Mouse (Mus musculus): Measurements from ENCODE around the gene Gpc1. TPM values are rescaled to one million over a fixed set of nuclear protein-coding genes. Genes with fewer than 3 reads are reported as not detected.

Gene Gpc1
- 64.0 and 66.1 TPM in 2 replicates for polyA plus RNA-seq (2014; fragmentation: Nextera tagmentation; extraction: Ambion mirVana)

DNA sequence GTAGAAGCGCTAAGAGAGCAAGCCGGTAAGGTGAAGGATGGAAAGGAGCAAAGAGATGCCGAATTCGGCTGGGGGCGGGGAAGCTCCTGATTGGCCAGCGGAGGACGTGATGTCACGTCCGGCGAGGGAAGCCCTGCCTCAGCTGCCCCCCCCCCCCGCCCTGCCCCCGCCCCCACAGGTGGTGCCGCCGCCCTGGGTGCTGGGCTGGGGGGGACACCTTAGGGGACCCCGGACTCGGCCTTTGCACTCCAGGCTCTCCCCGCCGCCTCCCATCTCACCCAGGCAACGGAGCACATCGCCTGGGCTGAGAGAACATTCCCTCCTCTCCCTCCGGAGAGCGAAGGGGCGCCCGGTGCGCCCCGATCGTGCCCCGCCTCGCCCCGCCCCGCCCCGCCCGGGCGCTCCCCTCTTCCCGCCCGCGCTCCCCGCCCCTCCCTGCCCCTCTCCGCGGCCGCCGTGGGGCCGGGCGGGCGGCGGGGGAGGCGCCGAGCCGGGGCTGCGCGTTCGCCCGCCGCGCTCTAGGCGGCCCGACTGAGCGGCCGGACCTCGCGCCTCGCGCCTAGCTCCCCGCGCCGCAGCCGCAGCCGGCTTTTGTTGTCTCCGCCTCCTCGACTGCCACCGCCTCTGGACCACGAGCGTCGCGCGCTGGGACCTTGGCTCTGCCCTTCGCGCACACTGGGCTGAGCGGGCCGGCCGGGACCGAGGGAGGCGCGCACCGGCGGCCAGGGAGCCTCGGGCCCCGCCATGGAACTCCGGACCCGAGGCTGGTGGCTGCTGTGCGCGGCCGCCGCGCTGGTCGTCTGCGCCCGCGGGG is at the start of gene Gpc1:
TSS of gene Gpc1 (plus strand) at position 458 of the 814 bp plus-strand sequence.
- H3K4me2 ChIP-seq (replicated peaks): peak within 1 kb of the TSS; percentile 70
- 0 out of 2 replicates have a peak, but pooled peaks cover 6% of the 10 kb centered on the region for H3K36me3 ChIP-seq (replicated peaks; ENCODE audit: control insufficient read depth, insufficient read depth)
- H3K9me3 ChIP-seq (ENCODE audit: control insufficient read depth, low read length): no peaks in the 10 kb centered on the region
- H3K27me3 ChIP-seq (ENCODE audit: control insufficient read depth, insufficient read depth, low read length): peaks cover 13% of the 10 kb centered on the region; the same call in 1 of the 2 replicates
- H3K9ac ChIP-seq: peak within 1 kb of the TSS; percentile 98
- WGBS: under 1% methylated on average over 65 of the region's 99 CpGs
- ATAC-seq (ENCODE audit: low FRiP score): peak; percentile 85
- peak within 1 kb of the TSS; percentile 93 for H3K27ac ChIP-seq
- peaks cover 36% of the 10 kb centered on the region for H3K4me1 ChIP-seq (replicated peaks; ENCODE audit: control insufficient read depth, insufficient read depth, low read length)
- DNase-seq (ENCODE audit: low spot score): peak; percentile 86
- H3K4me3 ChIP-seq (replicated peaks; ENCODE audit: low read length): peak within 1 kb of the TSS; percentile 94

DNA sequence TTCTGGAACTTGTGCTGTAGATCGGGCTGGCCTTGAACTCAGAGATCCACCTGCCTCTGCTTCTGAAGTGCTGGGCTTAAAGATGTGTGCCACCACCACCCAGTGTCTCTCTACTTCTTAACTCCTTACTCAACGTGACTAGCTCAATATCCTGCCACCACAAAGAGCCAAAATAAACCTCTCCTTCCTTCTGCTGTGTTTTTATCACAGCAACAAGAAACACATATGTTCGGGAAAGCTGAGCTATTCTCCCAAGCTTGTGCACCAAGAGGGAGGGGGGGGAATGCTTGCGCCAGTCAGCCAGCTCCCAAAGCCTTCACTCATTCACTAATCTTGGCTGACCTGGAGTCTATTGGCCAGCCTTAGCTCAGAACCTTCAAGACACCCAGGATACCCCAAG is 49.6 kb upstream of the Gpc1 start:
- no peaks in the 10 kb centered on the region for H3K36me3 ChIP-seq (replicated peaks; ENCODE audit: control insufficient read depth, insufficient read depth)
- ATAC-seq (ENCODE audit: low FRiP score): no peak
- no peaks in the 10 kb centered on the region for H3K9me3 ChIP-seq (ENCODE audit: control insufficient read depth, low read length)
- no peak for DNase-seq (ENCODE audit: low spot score)
- H3K27me3 ChIP-seq (ENCODE audit: control insufficient read depth, insufficient read depth, low read length): no peaks in the 10 kb centered on the region
- no peaks in the 10 kb centered on the region for H3K4me1 ChIP-seq (replicated peaks; ENCODE audit: control insufficient read depth, insufficient read depth, low read length)
- H3K27ac ChIP-seq: no peak overlapping the region
- 90% methylated on average over 4 of the region's 4 CpGs for WGBS
- H3K9ac ChIP-seq: no peak overlapping the region
- H3K4me2 ChIP-seq (replicated peaks): no peak overlapping the region
- H3K4me3 ChIP-seq (replicated peaks; ENCODE audit: low read length): no peak overlapping the region

DNA sequence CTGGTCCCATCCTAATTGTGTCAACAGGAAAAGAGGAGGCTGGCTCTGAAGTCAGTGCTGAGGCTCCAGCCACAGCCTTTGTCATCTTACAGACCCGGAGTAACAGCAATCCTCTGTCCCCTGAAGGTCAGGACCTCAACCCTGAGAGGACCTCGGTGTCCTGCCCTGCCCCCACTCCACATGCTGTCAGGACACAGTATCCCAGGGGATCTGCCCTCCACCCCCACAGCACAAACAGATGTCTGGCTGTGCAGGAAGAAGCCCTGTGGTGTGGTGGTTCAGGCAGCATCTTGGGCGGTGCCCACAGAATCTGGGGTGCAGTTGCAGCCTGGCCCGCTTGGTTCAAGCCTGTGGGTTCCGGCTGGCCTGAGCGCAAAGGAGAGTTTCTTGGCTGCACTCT is 48.9 kb upstream of the Gpc1 start:
- ATAC-seq (ENCODE audit: low FRiP score) (no peak), DNase-seq (ENCODE audit: low spot score) (no peak)
- Histone ChIP-seq H3K9me3 (ENCODE audit: control insufficient read depth, low read length) (no peaks in the 10 kb centered on the region), H3K27ac (no peak overlapping the region), H3K36me3 (replicated peaks; ENCODE audit: control insufficient read depth, insufficient read depth) (no peaks in the 10 kb centered on the region), H3K4me2 (replicated peaks) (no peak overlapping the region), H3K9ac (no peak overlapping the region), H3K4me3 (replicated peaks; ENCODE audit: low read length) (no peak overlapping the region), H3K27me3 (ENCODE audit: control insufficient read depth, insufficient read depth, low read length) (no peaks in the 10 kb centered on the region), H3K4me1 (replicated peaks; ENCODE audit: control insufficient read depth, insufficient read depth, low read length) (no peaks in the 10 kb centered on the region)
- WGBS: 52% methylated on average over 6 of the region's 6 CpGs

DNA sequence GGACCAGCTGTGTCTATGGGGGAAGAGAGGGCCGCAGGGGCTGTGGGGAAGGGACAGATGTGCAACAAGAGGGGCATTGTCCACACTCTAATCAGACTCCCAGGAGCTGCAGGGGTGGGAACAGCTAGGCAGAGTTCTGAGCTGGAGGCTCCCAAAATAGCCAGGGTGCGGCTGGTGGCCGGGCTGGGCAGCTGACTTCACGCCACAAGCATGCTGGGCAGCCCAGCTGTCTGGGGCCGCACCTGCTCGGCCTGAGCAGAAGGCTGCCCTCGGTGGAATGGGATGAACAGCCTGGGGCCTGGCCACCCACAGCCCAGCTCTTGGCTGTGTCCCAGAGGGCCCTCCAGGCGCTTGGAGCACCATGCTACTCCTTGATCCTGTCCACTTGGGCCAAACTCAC is 44.2 kb upstream of the Gpc1 start:
- Histone ChIP-seq H3K36me3 (replicated peaks; ENCODE audit: control insufficient read depth, insufficient read depth) (no peaks in the 10 kb centered on the region), H3K9me3 (ENCODE audit: control insufficient read depth, low read length) (no peaks in the 10 kb centered on the region), H3K4me2 (replicated peaks) (no peak overlapping the region), H3K27me3 (ENCODE audit: control insufficient read depth, insufficient read depth, low read length) (no peaks in the 10 kb centered on the region), H3K4me1 (replicated peaks; ENCODE audit: control insufficient read depth, insufficient read depth, low read length) (0 out of 2 replicates have a peak, but pooled peaks cover 8% of the 10 kb centered on the region), H3K27ac (no peak overlapping the region), H3K9ac (no peak overlapping the region), H3K4me3 (replicated peaks; ENCODE audit: low read length) (no peak overlapping the region)
- 58% methylated on average over 8 of the region's 8 CpGs for WGBS
- ATAC-seq (ENCODE audit: low FRiP score) (no peak), DNase-seq (ENCODE audit: low spot score) (no peak)

DNA sequence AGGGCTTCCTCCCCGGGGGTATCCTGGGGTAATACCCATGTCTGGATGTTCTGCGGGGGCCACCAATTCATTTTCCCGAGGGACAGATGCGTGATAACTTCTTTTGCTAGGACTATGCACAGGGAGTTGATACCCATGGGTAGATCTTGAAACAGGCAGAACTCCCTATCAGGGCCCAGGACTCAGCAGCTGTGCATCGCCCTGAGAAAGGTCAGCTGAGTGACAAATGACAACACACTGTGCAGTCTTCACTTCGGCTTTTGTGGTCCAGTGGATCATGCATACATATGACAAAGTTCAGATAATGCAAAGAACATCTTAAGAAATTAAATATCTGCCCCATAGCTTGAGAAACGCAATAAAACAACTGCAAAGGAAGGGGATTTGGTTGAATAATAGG is 43.4 kb upstream of the Gpc1 start:
- Histone ChIP-seq H3K27ac (no peak overlapping the region), H3K9ac (no peak overlapping the region), H3K4me3 (replicated peaks; ENCODE audit: low read length) (no peak overlapping the region), H3K27me3 (ENCODE audit: control insufficient read depth, insufficient read depth, low read length) (no peaks in the 10 kb centered on the region), H3K36me3 (replicated peaks; ENCODE audit: control insufficient read depth, insufficient read depth) (no peaks in the 10 kb centered on the region), H3K4me1 (replicated peaks; ENCODE audit: control insufficient read depth, insufficient read depth, low read length) (0 out of 2 replicates have a peak, but pooled peaks cover 8% of the 10 kb centered on the region), H3K4me2 (replicated peaks) (no peak overlapping the region), H3K9me3 (ENCODE audit: control insufficient read depth, low read length) (no peaks in the 10 kb centered on the region)
- DNase-seq (ENCODE audit: low spot score): no peak
- no peak for ATAC-seq (ENCODE audit: low FRiP score)
- WGBS: 89% methylated on average over 7 of the region's 7 CpGs

DNA sequence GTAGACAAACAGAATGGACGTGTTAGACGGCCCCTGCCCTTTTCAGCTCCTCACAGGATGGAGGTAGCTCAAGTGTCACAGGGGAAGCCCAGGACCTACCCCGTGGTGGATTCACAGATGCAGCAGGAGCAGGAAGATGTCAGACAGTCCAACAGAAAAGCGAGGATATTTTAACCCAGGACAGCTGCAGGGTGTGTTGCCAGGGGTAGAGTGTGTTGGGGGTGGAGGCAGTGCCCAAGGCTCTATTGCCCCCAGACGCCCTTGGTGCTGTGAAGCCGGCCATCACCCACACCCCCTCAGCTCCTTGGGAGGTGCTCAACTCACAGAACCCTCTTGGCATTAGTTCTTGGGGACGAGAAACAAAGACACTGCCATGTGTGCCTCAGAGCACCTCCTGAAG is 40.8 kb upstream of the Gpc1 start:
- ATAC-seq (ENCODE audit: low FRiP score) (no peak), DNase-seq (ENCODE audit: low spot score) (no peak)
- WGBS: 39% methylated on average over 7 of the region's 7 CpGs
- Histone ChIP-seq H3K4me3 (replicated peaks; ENCODE audit: low read length) (no peak overlapping the region), H3K4me1 (replicated peaks; ENCODE audit: control insufficient read depth, insufficient read depth, low read length) (0 out of 2 replicates have a peak, but pooled peaks cover 8% of the 10 kb centered on the region), H3K9me3 (ENCODE audit: control insufficient read depth, low read length) (no peaks in the 10 kb centered on the region), H3K36me3 (replicated peaks; ENCODE audit: control insufficient read depth, insufficient read depth) (no peaks in the 10 kb centered on the region), H3K9ac (peak overlapping the region; percentile 1; the same call in 1 of the 2 replicates), H3K27ac (no peak overlapping the region), H3K27me3 (ENCODE audit: control insufficient read depth, insufficient read depth, low read length) (no peaks in the 10 kb centered on the region), H3K4me2 (replicated peaks) (no peak overlapping the region)

DNA sequence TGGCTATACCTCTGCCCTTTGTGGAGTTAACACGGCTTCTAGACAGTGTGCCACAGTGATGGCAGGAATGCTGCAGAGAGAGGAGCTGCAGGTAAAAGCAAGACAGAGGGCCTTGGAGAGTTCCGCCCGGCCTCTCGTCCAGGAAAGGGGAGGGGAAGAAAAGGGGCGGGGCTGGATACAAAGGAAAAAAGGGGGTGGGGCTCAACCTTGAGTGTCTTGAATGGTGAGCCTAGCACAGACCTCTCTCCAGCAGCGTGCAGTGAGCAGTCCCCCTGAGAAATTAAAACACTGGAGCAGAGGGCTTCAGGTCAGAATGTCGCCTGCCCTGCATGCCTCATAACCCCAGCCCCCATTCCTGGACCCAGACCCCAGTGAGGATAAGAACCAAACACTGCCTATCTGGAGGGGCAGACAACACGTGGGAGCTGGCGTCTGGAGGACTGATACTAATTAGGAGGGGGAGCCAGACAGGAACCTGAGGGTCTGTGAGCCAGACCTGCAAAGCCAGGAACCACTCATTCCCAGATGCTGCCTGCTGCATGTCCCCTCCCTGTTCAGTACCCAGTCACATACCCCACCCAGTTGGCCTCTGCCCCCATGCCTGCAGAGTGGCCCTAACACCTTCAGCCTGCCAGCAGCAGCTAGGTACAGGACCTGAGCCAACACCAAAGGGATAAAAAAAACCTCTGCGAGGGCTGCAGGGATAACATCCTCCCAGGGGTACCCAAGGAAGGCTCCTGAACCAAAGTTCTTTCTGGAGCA is 40.2 kb upstream of the Gpc1 start:
- peak overlapping the region; percentile 26 for H3K4me2 ChIP-seq (replicated peaks)
- DNase-seq (ENCODE audit: low spot score): no peak
- 0 out of 2 replicates have a peak, but pooled peaks cover 8% of the 10 kb centered on the region for H3K4me1 ChIP-seq (replicated peaks; ENCODE audit: control insufficient read depth, insufficient read depth, low read length)
- H3K36me3 ChIP-seq (replicated peaks; ENCODE audit: control insufficient read depth, insufficient read depth): no peaks in the 10 kb centered on the region
- H3K27me3 ChIP-seq (ENCODE audit: control insufficient read depth, insufficient read depth, low read length): no peaks in the 10 kb centered on the region
- no peak overlapping the region for H3K4me3 ChIP-seq (replicated peaks; ENCODE audit: low read length)
- no peaks in the 10 kb centered on the region for H3K9me3 ChIP-seq (ENCODE audit: control insufficient read depth, low read length)
- ATAC-seq (ENCODE audit: low FRiP score): peak; percentile 59; the same call in 1 of the 2 replicates
- H3K27ac ChIP-seq: no peak overlapping the region
- H3K9ac ChIP-seq: peak overlapping the region; percentile 1; the same call in 1 of the 2 replicates
- 6% methylated on average over 9 of the region's 10 CpGs for WGBS

DNA sequence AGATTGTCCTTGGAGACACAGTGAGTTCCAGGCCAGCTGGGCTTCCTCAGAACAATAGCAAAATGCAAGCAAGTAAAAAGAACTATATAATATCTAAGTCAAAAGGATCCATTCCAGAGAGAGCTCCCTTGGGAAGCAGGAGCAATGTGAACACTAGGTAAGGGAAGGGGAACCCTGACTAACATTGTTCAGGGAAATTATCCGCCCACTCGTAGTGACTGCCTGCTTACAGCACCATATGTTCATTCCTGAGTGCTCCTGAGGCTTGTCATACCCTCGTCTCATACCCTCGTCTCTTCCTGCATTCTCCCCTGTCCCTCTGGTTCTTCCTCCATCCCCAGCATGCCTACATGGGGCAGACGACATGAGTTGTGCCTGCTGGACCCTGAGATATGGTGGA is 37.7 kb upstream of the Gpc1 start:
- Histone ChIP-seq H3K27ac (no peak overlapping the region), H3K27me3 (ENCODE audit: control insufficient read depth, insufficient read depth, low read length) (no peaks in the 10 kb centered on the region), H3K4me2 (replicated peaks) (no peak overlapping the region), H3K4me1 (replicated peaks; ENCODE audit: control insufficient read depth, insufficient read depth, low read length) (0 out of 2 replicates have a peak, but pooled peaks cover 8% of the 10 kb centered on the region), H3K9me3 (ENCODE audit: control insufficient read depth, low read length) (no peaks in the 10 kb centered on the region), H3K4me3 (replicated peaks; ENCODE audit: low read length) (no peak overlapping the region), H3K36me3 (replicated peaks; ENCODE audit: control insufficient read depth, insufficient read depth) (no peaks in the 10 kb centered on the region), H3K9ac (no peak overlapping the region)
- 78% methylated on average over 5 of the region's 5 CpGs for WGBS
- ATAC-seq (ENCODE audit: low FRiP score) (no peak), DNase-seq (ENCODE audit: low spot score) (no peak)

DNA sequence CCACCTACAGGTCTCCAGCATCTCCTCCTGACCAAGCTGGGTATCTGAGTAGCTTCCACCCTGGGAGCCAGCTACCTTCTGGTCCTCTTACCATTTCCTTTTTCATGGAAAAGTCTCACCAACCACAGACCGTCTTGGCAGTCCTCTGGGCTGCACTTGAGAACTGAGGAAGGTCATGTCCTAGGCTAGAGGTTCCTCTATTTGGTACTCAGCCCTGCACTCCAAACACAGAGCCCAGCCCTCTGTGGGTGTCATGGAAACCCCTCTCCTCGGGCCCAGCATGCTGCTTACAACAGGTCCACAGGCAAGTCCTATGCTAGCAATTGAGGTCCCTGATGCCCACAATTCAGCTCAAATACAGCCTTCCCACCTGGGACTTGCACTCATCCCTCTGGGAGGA is 33.0 kb upstream of the Gpc1 start:
- Histone ChIP-seq H3K9ac (no peak overlapping the region), H3K4me3 (replicated peaks; ENCODE audit: low read length) (no peak overlapping the region), H3K9me3 (ENCODE audit: control insufficient read depth, low read length) (no peaks in the 10 kb centered on the region), H3K36me3 (replicated peaks; ENCODE audit: control insufficient read depth, insufficient read depth) (no peaks in the 10 kb centered on the region), H3K27me3 (ENCODE audit: control insufficient read depth, insufficient read depth, low read length) (no peaks in the 10 kb centered on the region), H3K4me1 (replicated peaks; ENCODE audit: control insufficient read depth, insufficient read depth, low read length) (no peaks in the 10 kb centered on the region), H3K4me2 (replicated peaks) (no peak overlapping the region), H3K27ac (no peak overlapping the region)
- DNase-seq (ENCODE audit: low spot score) (no peak), ATAC-seq (ENCODE audit: low FRiP score) (no peak)
- 79% methylated on average over 2 of the region's 2 CpGs for WGBS
